Mouse (Mus musculus) c-Kit-negative CD71-positive TER-119-positive erythroid progenitor cells, embryonic 14.5 days (primary cell): ENCODE measurements around the gene Sh3yl1.

Experiments used
- DNase-seq: peaks from one replicate; pipeline ENCODE4 v3.0.0-alpha.2; 2013; ENCODE audit warnings: low read depth, low spot score

Gene Sh3yl1

GRCm38 (mm10) chr12:30911261-30912047 is at the start of gene Sh3yl1, which contains the start of gene Acp1:
Gene Sh3yl1 (plus strand): TSS chr12:30911668.
Gene Acp1 (minus strand): TSS chr12:30911589.
- DNase-seq: peak; percentile 91

- DNase-seq: no peak
Measured at GRCm38 (mm10) chr12:30864347-30864746, 47.1 kb upstream of the Sh3yl1 start.

- DNase-seq: no peak
Measured at GRCm38 (mm10) chr12:30865781-30866180, 45.7 kb upstream of the Sh3yl1 start.

- no peak for DNase-seq
Measured at GRCm38 (mm10) chr12:30879447-30879846, 32.0 kb upstream of the Sh3yl1 start.

GRCm38 (mm10) chr12:30883592-30883985 is 27.9 kb upstream of the Sh3yl1 start:
- no peak for DNase-seq

GRCm38 (mm10) chr12:30883986-30884621 is 27.4 kb upstream of the Sh3yl1 start, which contains the start of gene Alkal2:
Gene Alkal2 (plus strand): TSS chr12:30884322.
- no peak for DNase-seq

- DNase-seq: no peak
Measured at GRCm38 (mm10) chr12:30884622-30885230, 26.7 kb upstream of the Sh3yl1 start.

GRCm38 (mm10) chr12:30885891-30886290 is 25.6 kb upstream of the Sh3yl1 start:
- DNase-seq: no peak

GRCm38 (mm10) chr12:30888003-30888402 is 23.5 kb upstream of the Sh3yl1 start:
- DNase-seq: no peak

- no peak for DNase-seq
Measured at GRCm38 (mm10) chr12:30890067-30890466, 21.4 kb upstream of the Sh3yl1 start.

GRCm38 (mm10) chr12:30891438-30891837 is 20.0 kb upstream of the Sh3yl1 start:
- no peak for DNase-seq

GRCm38 (mm10) chr12:30897039-30897438 is 14.4 kb upstream of the Sh3yl1 start:
- no peak for DNase-seq

- peak; percentile 83 for DNase-seq
Measured at GRCm38 (mm10) chr12:30908658-30909057, 2.8 kb upstream of the Sh3yl1 start.

- peak; percentile 77 for DNase-seq
Measured at GRCm38 (mm10) chr12:30909881-30910280, 1.6 kb upstream of the Sh3yl1 start.

- peak; percentile 53 for DNase-seq
Measured at GRCm38 (mm10) chr12:30910860-30911259, 608 bp upstream of the Sh3yl1 start.

- DNase-seq: no peak
Measured at GRCm38 (mm10) chr12:30912048-30912381, 547 bp downstream of the Sh3yl1 start.

- DNase-seq: no peak
Measured at GRCm38 (mm10) chr12:30912840-30913239, 1.4 kb downstream of the Sh3yl1 start.

- DNase-seq: no peak
Measured at GRCm38 (mm10) chr12:30922401-30922800, 10.9 kb downstream of the Sh3yl1 start.

- no peak for DNase-seq
Measured at GRCm38 (mm10) chr12:30928182-30928581, 16.7 kb downstream of the Sh3yl1 start.

GRCm38 (mm10) chr12:30933299-30933698 is 21.8 kb downstream of the Sh3yl1 start:
- DNase-seq: no peak

GRCm38 (mm10) chr12:30936899-30937298 is 25.4 kb downstream of the Sh3yl1 start:
- DNase-seq: no peak
